Mouse (Mus musculus) stomach, embryonic 16.5 days (tissue): ENCODE data around the gene Ccn1. TPM values are rescaled to one million over a fixed set of nuclear protein-coding genes. Genes with fewer than 3 reads are reported as not detected.
A peak's percentile ranks its signal among the peaks of the same experiment; 100 is the strongest.

Experiments
- ATAC-seq: fragments of 200-750 bp; cut with Nextera tagmentation; 2 replicates; pipeline ENCODE4 v1.8.0; 2017; ENCODE audit warnings: moderate number of reproducible peaks, moderate TSS enrichment; ENCODE audit not compliant: insufficient read depth, low FRiP score
- H3K27ac ChIP-seq: fragments of 300-500 bp; sonication (generic); 2 replicates; pipeline ENCODE4 v1.5.1; 2014; ENCODE audit warnings: low read length
- H3K27me3 ChIP-seq: fragments of 300-500 bp; sonication (generic); 2 replicates; pipeline ENCODE4 v1.6.1; 2014; ENCODE audit warnings: low read length, control low read depth, mixed read lengths; ENCODE audit not compliant: control insufficient read depth, insufficient read depth
- H3K36me3 ChIP-seq: fragments of 300-500 bp; sonication (generic); 2 replicates; pipeline ENCODE4 v1.6.1; 2014; ENCODE audit warnings: low read length; ENCODE audit not compliant: control insufficient read depth, insufficient read depth
- H3K4me1 ChIP-seq: fragments of 300-500 bp; sonication (generic); 2 replicates; pipeline ENCODE4 v1.6.1; 2014; ENCODE audit warnings: low read length, control low read depth, mixed read lengths; ENCODE audit not compliant: control insufficient read depth, insufficient read depth
- H3K4me2 ChIP-seq: fragments of 300-500 bp; sonication (generic); 2 replicates; pipeline ENCODE4 v1.6.1; 2014; ENCODE audit warnings: low read depth, low read length, mixed read lengths
- H3K4me3 ChIP-seq: fragments of 300-500 bp; sonication (generic); replicated peaks from 2 replicates; pipeline ENCODE4 v1.5.1; 2014; ENCODE audit warnings: mild to moderate bottlenecking, low read length
- H3K9ac ChIP-seq: fragments of 300-500 bp; sonication (generic); 2 replicates; pipeline ENCODE4 v1.6.1; 2014; ENCODE audit warnings: low read length
- H3K9me3 ChIP-seq: fragments of 300-500 bp; sonication (generic); replicated peaks from 2 replicates; pipeline ENCODE4 v1.6.1; 2016; ENCODE audit warnings: low read length, control low read depth; ENCODE audit not compliant: control insufficient read depth
- WGBS: fragments of 180-500 bp; shearing (Covaris S2); extraction: QIAGEN DNeasy Blood & Tissue Kit; methylation state at CpG from one replicate; pipeline ENCODE4 v1.1.7; 2014; 5-methylcytosine and 5-hydroxymethylcytosine counted together
- polyA plus RNA-seq: library from polyadenylated mRNA; unstranded; fragments of >200 nt; fragmentation: Nextera tagmentation; extraction: Ambion mirVana; gene quantifications from 2 replicates; pipeline ENCODE4 v1.2.1, GENCODE M21; 2015

The Ccn1 gene
- polyA plus RNA-seq, 1 experiment from 2014 or later, result 52.6 TPM

DNA sequence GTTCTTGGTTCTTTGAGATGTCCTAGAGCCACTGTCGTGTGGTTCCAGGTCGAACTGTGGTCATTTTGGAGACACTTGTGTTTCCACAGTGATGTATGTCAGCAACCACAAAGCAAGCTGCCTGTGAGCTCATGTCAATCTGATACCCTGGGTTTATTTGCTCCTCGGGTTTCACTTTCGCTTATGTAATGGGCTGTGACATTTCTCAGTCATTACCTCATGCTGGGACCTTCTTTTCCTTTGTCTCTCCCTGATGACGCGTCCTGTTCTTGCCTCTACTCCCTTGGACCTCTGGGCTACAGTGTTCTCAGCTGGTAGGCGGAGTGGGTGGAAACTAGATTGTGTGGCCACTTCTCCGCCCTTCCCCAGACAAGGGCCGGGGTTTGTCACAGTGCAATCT lies 31.5 kb downstream of the Ccn1 start:
- peaks cover 13% of the 10 kb centered on the region for H3K4me1 ChIP-seq
- peak; percentile 41; the same call in 1 of the 2 replicates for ATAC-seq
- H3K9me3 ChIP-seq, result no peaks in the 10 kb centered on the region
- H3K36me3 ChIP-seq, result no peaks in the 10 kb centered on the region
- H3K4me2 ChIP-seq, result no peak overlapping the region
- H3K27ac ChIP-seq, result no peak overlapping the region
- H3K4me3 ChIP-seq, result no peak overlapping the region
- H3K27me3 ChIP-seq, result no peaks in the 10 kb centered on the region
- WGBS, result 65% methylated on average over 9 of the region's 9 CpGs
- no peak overlapping the region for H3K9ac ChIP-seq

GRCm38 (mm10) chr3:145614362-145615115 lies 35.2 kb downstream of the Ccn1 start:
- peak; percentile 67; the same call in 1 of the 2 replicates for ATAC-seq
- H3K36me3 ChIP-seq, result no peaks in the 10 kb centered on the region
- H3K9ac ChIP-seq, result peak overlapping the region; percentile 42; the same call in 1 of the 2 replicates
- peak overlapping the region; percentile 22 for H3K4me2 ChIP-seq
- 13% methylated on average over 17 of the region's 17 CpGs for WGBS
- no peaks in the 10 kb centered on the region for H3K27me3 ChIP-seq
- peak overlapping the region; percentile 63 for H3K27ac ChIP-seq
- no peaks in the 10 kb centered on the region for H3K9me3 ChIP-seq
- H3K4me1 ChIP-seq, result peaks cover 13% of the 10 kb centered on the region
- H3K4me3 ChIP-seq, result no peak overlapping the region

DNA sequence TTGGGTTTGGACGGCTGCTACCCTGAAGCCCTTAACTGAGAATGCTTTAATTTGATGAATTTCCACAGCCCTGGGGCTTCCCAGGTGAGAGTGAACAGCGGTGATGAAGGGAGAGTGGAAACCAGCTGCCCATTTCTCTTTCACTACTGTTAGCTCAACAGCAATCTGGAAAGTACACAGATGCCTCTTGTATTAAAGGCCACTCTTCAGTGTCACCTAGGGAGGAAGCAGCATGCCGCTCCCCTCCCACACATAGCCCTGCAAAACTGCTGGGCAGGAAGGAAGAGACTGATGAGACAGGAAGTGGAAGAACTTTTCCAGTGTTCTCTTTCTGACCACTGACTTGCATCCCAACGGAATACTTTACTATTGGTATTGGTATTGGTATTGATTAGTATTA lies 36.5 kb downstream of the Ccn1 start:
- Histone ChIP-seq H3K4me2 (no peak overlapping the region), H3K27ac (no peak overlapping the region), H3K4me1 (peaks cover 13% of the 10 kb centered on the region), H3K9me3 (no peaks in the 10 kb centered on the region), H3K27me3 (no peaks in the 10 kb centered on the region), H3K9ac (no peak overlapping the region), H3K4me3 (no peak overlapping the region), H3K36me3 (no peaks in the 10 kb centered on the region)
- ATAC-seq, result no peak
- 70% methylated on average over 4 of the region's 4 CpGs for WGBS

DNA sequence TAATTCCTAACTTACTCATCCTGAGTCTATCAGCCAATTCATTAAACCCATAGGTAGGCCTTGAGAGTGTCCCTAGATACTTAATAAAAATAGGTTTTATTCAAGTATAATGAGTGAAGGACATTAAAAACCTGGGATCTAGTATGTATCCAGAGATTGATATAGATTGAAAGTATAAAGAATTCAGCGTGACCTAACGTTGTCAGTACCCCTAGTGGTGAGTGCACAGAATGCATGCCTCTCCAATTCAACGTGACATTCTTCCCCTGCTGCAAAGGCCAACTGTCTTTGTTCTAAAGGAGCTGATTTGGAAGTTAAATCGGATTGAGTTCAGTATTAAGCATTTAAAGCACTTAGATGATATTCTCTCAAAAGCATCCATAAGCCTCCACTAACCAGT lies 37.1 kb downstream of the Ccn1 start:
- ATAC-seq, result no peak
- no peaks in the 10 kb centered on the region for H3K9me3 ChIP-seq
- H3K4me1 ChIP-seq, result peaks cover 13% of the 10 kb centered on the region
- H3K4me3 ChIP-seq, result no peak overlapping the region
- no peaks in the 10 kb centered on the region for H3K36me3 ChIP-seq
- 26% methylated on average over 4 of the region's 4 CpGs for WGBS
- H3K4me2 ChIP-seq, result no peak overlapping the region
- H3K27me3 ChIP-seq, result no peaks in the 10 kb centered on the region
- H3K27ac ChIP-seq, result no peak overlapping the region
- H3K9ac ChIP-seq, result no peak overlapping the region

DNA sequence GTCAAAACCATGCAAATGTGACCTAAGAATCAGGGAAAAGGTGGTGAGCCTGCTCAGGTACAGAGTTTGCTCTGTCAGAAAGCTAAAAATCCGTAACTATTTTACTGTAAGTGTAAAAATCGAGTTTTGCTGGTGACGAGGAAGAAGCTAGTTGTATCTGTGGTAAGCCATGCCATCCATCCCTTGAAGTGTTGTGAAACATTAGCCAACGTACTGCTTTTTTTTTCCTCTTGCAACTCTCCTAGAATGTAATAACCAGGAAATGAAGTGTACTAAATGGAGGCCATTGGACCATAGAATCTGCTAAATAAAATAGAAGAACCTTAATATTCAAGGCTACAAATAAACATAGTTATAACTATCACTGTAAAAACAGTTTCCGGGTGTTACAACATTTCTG lies 41.5 kb downstream of the Ccn1 start:
- Histone ChIP-seq H3K9me3 (no peaks in the 10 kb centered on the region), H3K36me3 (peaks cover 8% of the 10 kb centered on the region; the same call in 1 of the 2 replicates), H3K27ac (no peak overlapping the region), H3K27me3 (no peaks in the 10 kb centered on the region), H3K4me3 (no peak overlapping the region), H3K4me1 (0 out of 2 replicates have a peak, but pooled peaks cover 3% of the 10 kb centered on the region), H3K9ac (no peak overlapping the region), H3K4me2 (no peak overlapping the region)
- no peak for ATAC-seq
- 86% methylated on average over 5 of the region's 5 CpGs for WGBS

GRCm38 (mm10) chr3:145605437-145606123 lies 44.2 kb downstream of the Ccn1 start:
- ATAC-seq, result no peak
- peaks cover 8% of the 10 kb centered on the region; the same call in 1 of the 2 replicates for H3K36me3 ChIP-seq
- H3K27me3 ChIP-seq, result no peaks in the 10 kb centered on the region
- H3K4me2 ChIP-seq, result no peak overlapping the region
- no peak overlapping the region for H3K27ac ChIP-seq
- no peak overlapping the region for H3K4me3 ChIP-seq
- H3K9ac ChIP-seq, result no peak overlapping the region
- WGBS, result 81% methylated on average over 5 of the region's 5 CpGs
- H3K9me3 ChIP-seq, result no peaks in the 10 kb centered on the region
- peaks cover 18% of the 10 kb centered on the region for H3K4me1 ChIP-seq

DNA sequence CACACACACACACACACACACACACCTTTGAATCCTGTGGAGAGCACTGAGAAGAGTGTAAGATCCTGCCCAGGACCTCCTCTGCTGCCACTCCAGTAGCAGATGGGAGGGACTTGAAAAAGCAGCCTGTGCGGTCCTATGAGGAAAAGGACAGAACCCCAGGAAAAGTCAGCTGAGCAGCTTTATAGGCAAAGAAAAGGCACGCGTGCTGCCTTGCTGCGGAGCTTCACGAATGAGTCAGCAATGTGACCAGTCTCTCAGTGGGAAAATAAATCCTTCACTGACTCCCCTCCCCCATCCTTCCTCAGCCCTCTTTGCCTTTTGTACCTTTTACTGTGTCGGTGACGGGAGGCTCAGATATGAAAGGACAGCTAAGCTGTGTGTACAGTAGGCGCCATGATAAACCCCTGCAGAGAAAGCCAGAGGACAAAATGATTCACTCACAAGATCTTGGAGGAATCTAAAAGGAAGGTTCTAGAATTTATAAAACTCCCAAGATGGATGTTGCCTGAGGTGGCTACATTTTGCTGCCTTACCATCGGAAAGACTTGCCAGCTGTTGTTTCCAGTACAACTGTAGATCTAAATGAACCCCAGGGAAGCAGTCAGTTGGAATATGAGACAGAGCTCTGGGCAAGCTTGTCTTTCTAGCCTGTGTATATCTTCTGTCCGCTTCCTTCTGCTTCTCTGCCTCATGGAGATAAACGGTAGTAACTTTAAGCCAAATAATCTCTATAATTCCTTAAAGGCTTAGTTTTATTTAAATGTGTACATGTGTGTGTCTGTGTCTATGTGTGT lies 47.2 kb downstream of the Ccn1 start:
- H3K36me3 ChIP-seq, result peaks cover 14% of the 10 kb centered on the region; the same call in 1 of the 2 replicates
- H3K9me3 ChIP-seq, result no peaks in the 10 kb centered on the region
- H3K27ac ChIP-seq, result peak overlapping the region; percentile 80
- peak overlapping the region; percentile 22; the same call in 1 of the 2 replicates for H3K9ac ChIP-seq
- peaks cover 20% of the 10 kb centered on the region for H3K4me1 ChIP-seq
- no peaks in the 10 kb centered on the region for H3K27me3 ChIP-seq
- H3K4me2 ChIP-seq, result no peak overlapping the region
- H3K4me3 ChIP-seq, result no peak overlapping the region
- peak; percentile 80; the same call in 1 of the 2 replicates for ATAC-seq
- WGBS, result 33% methylated on average over 11 of the region's 11 CpGs

- H3K36me3 ChIP-seq, result peaks cover 14% of the 10 kb centered on the region; the same call in 1 of the 2 replicates
- WGBS, result 39% methylated on average over 6 of the region's 6 CpGs
- peak overlapping the region; percentile 77 for H3K27ac ChIP-seq
Measured at GRCm38 (mm10) chr3:145601345-145601744, 48.4 kb downstream of the Ccn1 start.

More at GRCm38 (mm10) chr3:145601345-145601744, 48.4 kb downstream of the Ccn1 start:
- ATAC-seq, result peak; percentile 48; the same call in 1 of the 2 replicates
- H3K4me3 ChIP-seq, result no peak overlapping the region
- H3K27me3 ChIP-seq, result no peaks in the 10 kb centered on the region
- no peak overlapping the region for H3K9ac ChIP-seq
- H3K9me3 ChIP-seq, result no peaks in the 10 kb centered on the region
- peak overlapping the region; percentile 19; the same call in 1 of the 2 replicates for H3K4me2 ChIP-seq
- H3K4me1 ChIP-seq, result peaks cover 20% of the 10 kb centered on the region
